Comparison of ENCODE assay signal across 8 mouse cellular contexts in genomic region chr8:69890813-69891241, GRCm38 (mm10). TPM values are rescaled to one million over a fixed set of nuclear protein-coding genes. Genes with fewer than 3 reads are reported as not detected.
DNase-seq lines count a peak whose midpoint lies in the region; ATAC-seq and TF ChIP-seq lines count a peak whose summit lies in the region.

No protein-coding gene starts in this region.

- H3K9me3 ChIP-seq in intestine, postnatal 0 days (ENCODE audit: control insufficient read depth) = no peaks in the 10 kb centered on the region
- H3K9me3 ChIP-seq in intestine, embryonic 16.5 days (ENCODE audit: control insufficient read depth, low read length) = no peaks in the 10 kb centered on the region
- H3K9me3 ChIP-seq in embryonic facial prominence, embryonic 13.5 days = no peaks in the 10 kb centered on the region

- no peak for ATAC-seq in intestine, postnatal 0 days
- ATAC-seq in intestine, embryonic 16.5 days = no peak
- no peak for ATAC-seq in embryonic facial prominence, embryonic 13.5 days (ENCODE audit: insufficient number of reproducible peaks, insufficient read depth, low FRiP score, low TSS enrichment, low read depth)
- ATAC-seq in megakaryocyte progenitor cell, adult 5-6 weeks (replicated peaks; ENCODE audit: poor library complexity) = peak; percentile 46

- no peak overlapping the region for H3K27ac ChIP-seq in intestine, postnatal 0 days (ENCODE audit: low read depth, low read length)
- H3K27ac ChIP-seq in intestine, embryonic 16.5 days (ENCODE audit: low read length) = no peak overlapping the region
- H3K27ac ChIP-seq in embryonic facial prominence, embryonic 13.5 days = no peak overlapping the region

- H3K9ac ChIP-seq in intestine, postnatal 0 days (ENCODE audit: low read depth, low read length) = no peak overlapping the region
- no peak overlapping the region for H3K9ac ChIP-seq in intestine, embryonic 16.5 days (ENCODE audit: low read depth, low read length)
- 0 out of 2 replicates have a peak overlapping the region, but pooled peaks have one; percentile 22 for H3K9ac ChIP-seq in embryonic facial prominence, embryonic 13.5 days

- no peak overlapping the region for H3K4me3 ChIP-seq in intestine, postnatal 0 days (ENCODE audit: low read depth, low read length)
- H3K4me3 ChIP-seq in intestine, embryonic 16.5 days (ENCODE audit: low read length) = no peak overlapping the region
- H3K4me3 ChIP-seq in embryonic facial prominence, embryonic 13.5 days = no peak overlapping the region

- DNase-seq in Muller cell, postnatal 12 days (ENCODE audit: inconsistent ontology term) = peak; percentile 36
- DNase-seq in layer of hippocampus, postnatal 10 days (ENCODE audit: low spot score in 2 of 2) = peak; percentile 73 to 79
- peak; percentile 69 for DNase-seq in testis, postnatal 10 days (ENCODE audit: low spot score)
- DNase-seq in spleen, postnatal 14 days (ENCODE audit: low spot score in 2 of 2) = no peak

- WGBS in intestine, postnatal 0 days = 52% methylated on average over 19 of the region's 19 CpGs
- 43% methylated on average over 19 of the region's 19 CpGs for WGBS in intestine, embryonic 16.5 days
- WGBS in embryonic facial prominence, embryonic 13.5 days = 44% methylated on average over 19 of the region's 19 CpGs

- H3K36me3 ChIP-seq in intestine, postnatal 0 days (ENCODE audit: control insufficient read depth, insufficient read depth) = peaks cover 31% of the 10 kb centered on the region; the same call in 1 of the 2 replicates
- H3K36me3 ChIP-seq in intestine, embryonic 16.5 days (ENCODE audit: control insufficient read depth, insufficient read depth, low read length) = 0 out of 2 replicates have a peak, but pooled peaks cover 2% of the 10 kb centered on the region
- H3K36me3 ChIP-seq in embryonic facial prominence, embryonic 13.5 days = peaks cover 31% of the 10 kb centered on the region

- H3K4me1 ChIP-seq in intestine, postnatal 0 days (replicated peaks; ENCODE audit: control insufficient read depth, insufficient read depth, low read length) = peaks cover 4% of the 10 kb centered on the region; the same call in 1 of the 2 replicates
- H3K4me1 ChIP-seq in intestine, embryonic 16.5 days (ENCODE audit: control insufficient read depth, insufficient read depth, low read length) = peaks cover 20% of the 10 kb centered on the region
- H3K4me1 ChIP-seq in embryonic facial prominence, embryonic 13.5 days = peaks cover 38% of the 10 kb centered on the region

- H3K4me2 ChIP-seq in intestine, postnatal 0 days (replicated peaks; ENCODE audit: low read depth) = no peak overlapping the region
- no peak overlapping the region for H3K4me2 ChIP-seq in intestine, embryonic 16.5 days (ENCODE audit: low read depth, low read length)
- H3K4me2 ChIP-seq in embryonic facial prominence, embryonic 13.5 days = no peak overlapping the region

- H3K27me3 ChIP-seq in intestine, postnatal 0 days (replicated peaks; ENCODE audit: control insufficient read depth, insufficient read depth, low read length) = peaks cover 48% of the 10 kb centered on the region
- H3K27me3 ChIP-seq in intestine, embryonic 16.5 days (replicated peaks; ENCODE audit: control insufficient read depth, insufficient read depth, low read length) = peaks cover 46% of the 10 kb centered on the region
- peaks cover 64% of the 10 kb centered on the region for H3K27me3 ChIP-seq in embryonic facial prominence, embryonic 13.5 days

- TF ChIP-seq CTCF in intestine, postnatal 0 days (IDR thresholded peaks at IDR 0.05; ENCODE audit: low read depth) = peak; percentile 84

RNA-seq across cellular contexts. Expression of gene Cilp2, which starts 3.3 kb away (rescaled TPM):
- polyA plus RNA-seq in intestine, postnatal 0 days (2015; fragmentation: Nextera tagmentation; extraction: Ambion mirVana) = 0.22 and 0.25 TPM in 2 replicates
- polyA plus RNA-seq in intestine, embryonic 16.5 days (2015; fragmentation: Nextera tagmentation; extraction: Ambion mirVana) = 0.51 and 0.53 TPM in 2 replicates
- polyA plus RNA-seq in embryonic facial prominence, embryonic 13.5 days (2015; fragmentation: Nextera tagmentation; extraction: Ambion mirVana) = 0.96 and 1.1 TPM in 2 replicates
- 1 to 10 TPM; 2.5 to 2.8 TPM for total RNA-seq in layer of hippocampus, postnatal 10 days (2021)
- total RNA-seq in megakaryocyte progenitor cell, adult 5-6 weeks (2015) = not detected in 2 replicates
- not detected in 2 replicates for total RNA-seq in megakaryocyte progenitor cell, adult 5-6 weeks (2017)

RNA-seq across cellular contexts. Expression of gene Tssk6, which starts 11.2 kb away (rescaled TPM):
- 1.2 and 2.3 TPM in 2 replicates for polyA plus RNA-seq in intestine, postnatal 0 days (2015; fragmentation: Nextera tagmentation; extraction: Ambion mirVana)
- polyA plus RNA-seq in intestine, embryonic 16.5 days (2015; fragmentation: Nextera tagmentation; extraction: Ambion mirVana) = 2.8 TPM in 2 replicates
- 4.5 and 4.7 TPM in 2 replicates for polyA plus RNA-seq in embryonic facial prominence, embryonic 13.5 days (2015; fragmentation: Nextera tagmentation; extraction: Ambion mirVana)
- total RNA-seq in layer of hippocampus, postnatal 10 days (2021) = under 1 TPM; 0.49 to 0.62 TPM
- total RNA-seq in megakaryocyte progenitor cell, adult 5-6 weeks (2015) = 0.49 and 0.52 TPM in 2 replicates
- total RNA-seq in megakaryocyte progenitor cell, adult 5-6 weeks (2017) = 0.08 and 0.57 TPM in 2 replicates

RNA-seq across cellular contexts. Expression of gene Ndufa13, which starts 11.5 kb away (rescaled TPM):
- 310 and 317 TPM in 2 replicates for polyA plus RNA-seq in intestine, postnatal 0 days (2015; fragmentation: Nextera tagmentation; extraction: Ambion mirVana)
- polyA plus RNA-seq in intestine, embryonic 16.5 days (2015; fragmentation: Nextera tagmentation; extraction: Ambion mirVana) = 233 and 243 TPM in 2 replicates
- polyA plus RNA-seq in embryonic facial prominence, embryonic 13.5 days (2015; fragmentation: Nextera tagmentation; extraction: Ambion mirVana) = 178 and 184 TPM in 2 replicates
- total RNA-seq in layer of hippocampus, postnatal 10 days (2021) = 100 to 1,000 TPM; 137 to 147 TPM
- total RNA-seq in megakaryocyte progenitor cell, adult 5-6 weeks (2015) = 48.2 and 51.8 TPM in 2 replicates
- total RNA-seq in megakaryocyte progenitor cell, adult 5-6 weeks (2017) = 99.5 and 114 TPM in 2 replicates

RNA-seq across cellular contexts. Expression of gene Yjefn3, which starts 11.7 kb away (rescaled TPM):
- 2.1 and 2.2 TPM in 2 replicates for polyA plus RNA-seq in intestine, postnatal 0 days (2015; fragmentation: Nextera tagmentation; extraction: Ambion mirVana)
- 3.2 and 3.8 TPM in 2 replicates for polyA plus RNA-seq in intestine, embryonic 16.5 days (2015; fragmentation: Nextera tagmentation; extraction: Ambion mirVana)
- polyA plus RNA-seq in embryonic facial prominence, embryonic 13.5 days (2015; fragmentation: Nextera tagmentation; extraction: Ambion mirVana) = 3.6 TPM in 2 replicates
- 10 to 100 TPM; 11.8 to 14.1 TPM for total RNA-seq in layer of hippocampus, postnatal 10 days (2021)
- not detected in 2 replicates for total RNA-seq in megakaryocyte progenitor cell, adult 5-6 weeks (2015)
- 0.37 TPM in 1 of 2 replicates, not detected in the other for total RNA-seq in megakaryocyte progenitor cell, adult 5-6 weeks (2017)

RNA-seq across cellular contexts. Expression of gene Pbx4, which starts 58.5 kb away (rescaled TPM):
- polyA plus RNA-seq in intestine, postnatal 0 days (2015; fragmentation: Nextera tagmentation; extraction: Ambion mirVana) = 2.7 and 4.7 TPM in 2 replicates
- 2.7 and 2.9 TPM in 2 replicates for polyA plus RNA-seq in intestine, embryonic 16.5 days (2015; fragmentation: Nextera tagmentation; extraction: Ambion mirVana)
- 8.7 and 9.7 TPM in 2 replicates for polyA plus RNA-seq in embryonic facial prominence, embryonic 13.5 days (2015; fragmentation: Nextera tagmentation; extraction: Ambion mirVana)
- 10 to 100 TPM; 18.8 to 25.4 TPM for total RNA-seq in layer of hippocampus, postnatal 10 days (2021)
- 6.8 and 10.2 TPM in 2 replicates for total RNA-seq in megakaryocyte progenitor cell, adult 5-6 weeks (2015)
- total RNA-seq in megakaryocyte progenitor cell, adult 5-6 weeks (2017) = 13.3 and 15.0 TPM in 2 replicates

Comparison
In these comparisons a context has a peak if more than half of its experiments do, and no peak if none do; other contexts are left out.
1. DNase-seq: peak in Muller cell, postnatal 12 days (single experiment), layer of hippocampus, postnatal 10 days (2 of 2) and testis, postnatal 10 days (single experiment); none in spleen, postnatal 14 days (0 of 2).